Mouse (Mus musculus) thymus, postnatal 4 days (tissue): ENCODE measurements around the gene Rps12.
"Not testable (repeated sequence)": the region's sequence is repeated elsewhere in the genome, so short reads cannot be mapped to it uniquely, and the experiment has no call there.

Experiments used
- DNase-seq: peaks from one replicate; pipeline ENCODE4 v3.0.0; 2021

The Rps12 gene

GRCm38 (mm10) chr10:23787062-23787821 lies at the start of gene Rps12:
Rps12 (minus strand) TSS chr10:23787275.
- DNase-seq = peak; percentile 98

- DNase-seq = no peak
Measured at GRCm38 (mm10) chr10:23836003-23836964, 49.2 kb upstream of the Rps12 start.

- DNase-seq = no peak
Measured at GRCm38 (mm10) chr10:23826516-23826915, 39.4 kb upstream of the Rps12 start.

GRCm38 (mm10) chr10:23816241-23816640 lies 29.2 kb upstream of the Rps12 start:
- no peak for DNase-seq

GRCm38 (mm10) chr10:23815168-23815567 lies 28.1 kb upstream of the Rps12 start:
- peak; percentile 85 for DNase-seq

GRCm38 (mm10) chr10:23812852-23813766 lies 26.0 kb upstream of the Rps12 start:
- DNase-seq = no peak

GRCm38 (mm10) chr10:23812438-23812759 lies 25.3 kb upstream of the Rps12 start:
- no peak for DNase-seq

- peak; percentile 86 for DNase-seq
Measured at GRCm38 (mm10) chr10:23811635-23812437, 24.8 kb upstream of the Rps12 start.

GRCm38 (mm10) chr10:23806201-23806600 lies 19.1 kb upstream of the Rps12 start:
- no peak for DNase-seq

- DNase-seq = no peak
Measured at GRCm38 (mm10) chr10:23804665-23805064, 17.6 kb upstream of the Rps12 start.

- DNase-seq = no peak
Measured at GRCm38 (mm10) chr10:23802911-23803310, 15.8 kb upstream of the Rps12 start.

- no peak for DNase-seq
Measured at GRCm38 (mm10) chr10:23799933-23800332, 12.9 kb upstream of the Rps12 start.

- DNase-seq = no peak
Measured at GRCm38 (mm10) chr10:23798142-23798541, 11.1 kb upstream of the Rps12 start.

GRCm38 (mm10) chr10:23797606-23798005 lies 10.5 kb upstream of the Rps12 start:
- DNase-seq = no peak

GRCm38 (mm10) chr10:23796551-23797503 lies 9.8 kb upstream of the Rps12 start, which contains the start of gene Slc18b1:
Slc18b1 (plus strand) TSS chr10:23796986.
- peak; percentile 49 for DNase-seq

- DNase-seq = no peak
Measured at GRCm38 (mm10) chr10:23795871-23796520, 8.9 kb upstream of the Rps12 start.

GRCm38 (mm10) chr10:23788056-23788600 lies 1.1 kb upstream of the Rps12 start:
- DNase-seq = no peak

- DNase-seq = not testable (repeated sequence)
Measured at GRCm38 (mm10) chr10:23786631-23787038, 440 bp downstream of the Rps12 start.

- no peak for DNase-seq
Measured at GRCm38 (mm10) chr10:23786040-23786439, 1.0 kb downstream of the Rps12 start.

GRCm38 (mm10) chr10:23785599-23785998 lies 1.5 kb downstream of the Rps12 start:
- not testable (repeated sequence) for DNase-seq
